Mouse (Mus musculus) E14TG2a.4 (cell line): ENCODE measurements at regions not wholly inside any gene's neighbourhood (a gene's known extent, or its start where the extent isn't known, plus 50 kb on each side); places are given as distances from the start of the nearest gene placed in this dataset.

Experiments used
- CTCF ChIP-seq: conservative IDR thresholded peaks from 2 replicates; pipeline ENCODE4 v1.5.1; 2014; ENCODE audit warnings: low read length
- NANOG ChIP-seq: IDR thresholded peaks from 2 replicates; pipeline ENCODE4 v1.6.1; 2014; ENCODE audit warnings: borderline replicate concordance, low read length, mixed read lengths
- POU5F1 ChIP-seq: IDR thresholded peaks from 2 replicates; pipeline ENCODE4 v1.6.1; 2014; ENCODE audit warnings: low read length, borderline replicate concordance

DNA sequence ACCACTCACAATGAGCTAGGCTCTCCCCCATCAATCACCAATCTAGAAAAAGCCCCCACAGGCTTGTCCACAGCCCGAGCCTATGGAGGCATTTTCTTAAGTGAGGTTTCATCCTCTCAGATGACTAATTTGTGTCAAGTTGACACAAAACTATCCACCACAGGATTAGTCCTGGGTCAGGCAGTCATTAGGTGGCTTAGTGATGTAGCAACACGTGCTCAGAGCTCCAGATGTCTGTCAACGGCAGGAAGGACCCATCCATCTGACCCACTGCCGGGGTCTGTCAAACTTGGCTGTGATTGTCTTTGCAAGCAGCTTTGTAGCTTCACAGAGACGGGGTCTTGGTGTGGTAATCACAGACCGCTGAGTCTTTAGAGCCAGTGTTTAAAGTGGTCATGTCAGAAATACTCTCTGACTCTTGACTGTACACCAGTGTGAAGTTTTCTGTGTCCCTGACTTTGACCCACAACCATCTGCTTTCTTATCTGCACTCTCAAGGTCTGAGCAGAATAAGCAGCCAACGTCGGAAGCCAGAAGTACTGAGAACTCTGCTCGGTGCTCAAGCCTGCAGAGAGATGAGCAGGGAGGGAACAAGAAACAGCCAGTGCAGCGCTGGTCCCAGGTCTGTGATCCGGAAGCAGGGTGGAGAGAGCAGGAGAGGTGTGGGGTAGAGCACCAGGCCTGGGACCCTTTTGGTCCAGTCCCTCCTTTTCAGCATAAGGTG lies 131.6 kb upstream of the Nfe2l3 start:
- TF ChIP-seq CTCF: no peak
- TF ChIP-seq NANOG: no peak
- TF ChIP-seq POU5F1: no peak
